Mouse (Mus musculus) kidney, embryonic 16.5 days (tissue): ENCODE data around the gene Grin3b. TPM values are rescaled to one million over a fixed set of nuclear protein-coding genes. Genes with fewer than 3 reads are reported as not detected.

Experiments used
- ATAC-seq: fragments of 200-750 bp; cut with Nextera tagmentation; 2 replicates; pipeline ENCODE4 v1.8.0; 2017; ENCODE audit warnings: moderate TSS enrichment; ENCODE audit not compliant: low FRiP score, low TSS enrichment
- H3K27ac ChIP-seq: fragments of 300-500 bp; sonication (generic); 2 replicates; pipeline ENCODE4 v1.5.1; 2014; ENCODE audit warnings: low read length
- H3K27me3 ChIP-seq: fragments of 300-500 bp; sonication (generic); 2 replicates; pipeline ENCODE4 v1.6.1; 2014; ENCODE audit warnings: low read length, control low read depth, mixed read lengths; ENCODE audit not compliant: insufficient read depth
- H3K36me3 ChIP-seq: fragments of 300-500 bp; sonication (generic); 2 replicates; pipeline ENCODE4 v1.6.1; 2014; ENCODE audit warnings: low read length, control low read depth, mixed read lengths; ENCODE audit not compliant: insufficient read depth
- H3K4me1 ChIP-seq: fragments of 300-500 bp; sonication (generic); 2 replicates; pipeline ENCODE4 v1.6.1; 2014; ENCODE audit warnings: low read length, control low read depth, mixed read lengths; ENCODE audit not compliant: insufficient read depth
- H3K4me2 ChIP-seq: fragments of 300-500 bp; sonication (generic); replicated peaks from 2 replicates; pipeline ENCODE4 v1.6.1; 2014; ENCODE audit warnings: low read depth, low read length
- H3K4me3 ChIP-seq: fragments of 300-500 bp; sonication (generic); 2 replicates; pipeline ENCODE4 v1.5.1; 2014; ENCODE audit warnings: mild to moderate bottlenecking, low read length
- H3K9ac ChIP-seq: fragments of 300-500 bp; sonication (generic); replicated peaks from 2 replicates; pipeline ENCODE4 v1.6.1; 2014; ENCODE audit warnings: low read length
- H3K9me3 ChIP-seq: fragments of 300-500 bp; sonication (generic); 2 replicates; pipeline ENCODE4 v1.6.1; 2016; ENCODE audit warnings: low read length, control low read depth
- WGBS: fragments of 180-500 bp; shearing (Covaris S2); extraction: QIAGEN DNeasy Blood & Tissue Kit; methylation state at CpG from one replicate; pipeline ENCODE4 v1.1.7; 2014; 5-methylcytosine and 5-hydroxymethylcytosine counted together
- polyA plus RNA-seq: library from polyadenylated mRNA; unstranded; fragments of >200 nt; fragmentation: Nextera tagmentation; extraction: Ambion mirVana; gene quantifications from 2 replicates; pipeline ENCODE4 v1.2.1, GENCODE M21; 2015

Gene Grin3b
- polyA plus RNA-seq, 1 experiment from 2014 or later = 0.54 TPM

DNA sequence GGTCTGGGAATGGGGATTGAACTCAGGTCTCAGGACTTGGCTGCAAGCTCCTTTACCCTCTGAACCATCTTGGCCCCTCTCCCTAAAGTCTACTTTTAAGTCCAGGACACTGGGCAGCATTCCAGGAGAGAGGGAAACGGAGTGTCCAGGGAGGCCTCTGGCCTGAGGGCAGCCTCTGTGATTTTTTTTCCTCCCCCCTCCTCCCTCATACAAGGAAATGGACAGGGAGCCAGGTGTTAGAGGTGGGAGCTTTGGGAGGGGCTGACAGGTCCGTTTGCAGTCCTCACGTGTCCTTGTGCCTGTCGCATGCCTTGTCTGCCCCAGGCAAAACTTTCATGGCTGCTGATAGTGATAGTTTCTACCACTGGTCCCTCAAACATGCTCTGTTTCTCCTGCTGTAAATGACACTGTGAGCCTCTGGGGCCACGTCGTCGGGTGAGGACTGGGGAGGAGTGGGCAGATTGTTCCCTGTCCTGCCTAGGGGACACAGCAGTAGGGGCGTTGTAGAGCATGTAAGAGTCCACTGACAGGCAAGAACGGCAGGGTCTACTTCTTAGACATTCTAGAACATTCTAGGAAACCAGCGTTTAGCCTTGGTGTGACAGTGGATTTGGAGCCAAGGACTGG lies 34.1 kb upstream of the Grin3b start:
- H3K27me3 ChIP-seq = no peaks in the 10 kb centered on the region
- no peak for ATAC-seq
- 51% methylated on average over 10 of the region's 10 CpGs for WGBS
- H3K27ac ChIP-seq = peak overlapping the region; percentile 69
- H3K4me3 ChIP-seq = no peak overlapping the region
- H3K9ac ChIP-seq = 0 out of 2 replicates have a peak overlapping the region, but pooled peaks have one; percentile 1
- H3K9me3 ChIP-seq = no peaks in the 10 kb centered on the region
- peaks cover 15% of the 10 kb centered on the region for H3K36me3 ChIP-seq
- H3K4me1 ChIP-seq = peaks cover 80% of the 10 kb centered on the region
- no peak overlapping the region; the same call in 1 of the 2 replicates for H3K4me2 ChIP-seq

GRCm38 (mm10) chr10:79936911-79937441 lies 33.5 kb upstream of the Grin3b start:
- H3K27ac ChIP-seq = peak overlapping the region; percentile 87; the same call in 1 of the 2 replicates

DNA sequence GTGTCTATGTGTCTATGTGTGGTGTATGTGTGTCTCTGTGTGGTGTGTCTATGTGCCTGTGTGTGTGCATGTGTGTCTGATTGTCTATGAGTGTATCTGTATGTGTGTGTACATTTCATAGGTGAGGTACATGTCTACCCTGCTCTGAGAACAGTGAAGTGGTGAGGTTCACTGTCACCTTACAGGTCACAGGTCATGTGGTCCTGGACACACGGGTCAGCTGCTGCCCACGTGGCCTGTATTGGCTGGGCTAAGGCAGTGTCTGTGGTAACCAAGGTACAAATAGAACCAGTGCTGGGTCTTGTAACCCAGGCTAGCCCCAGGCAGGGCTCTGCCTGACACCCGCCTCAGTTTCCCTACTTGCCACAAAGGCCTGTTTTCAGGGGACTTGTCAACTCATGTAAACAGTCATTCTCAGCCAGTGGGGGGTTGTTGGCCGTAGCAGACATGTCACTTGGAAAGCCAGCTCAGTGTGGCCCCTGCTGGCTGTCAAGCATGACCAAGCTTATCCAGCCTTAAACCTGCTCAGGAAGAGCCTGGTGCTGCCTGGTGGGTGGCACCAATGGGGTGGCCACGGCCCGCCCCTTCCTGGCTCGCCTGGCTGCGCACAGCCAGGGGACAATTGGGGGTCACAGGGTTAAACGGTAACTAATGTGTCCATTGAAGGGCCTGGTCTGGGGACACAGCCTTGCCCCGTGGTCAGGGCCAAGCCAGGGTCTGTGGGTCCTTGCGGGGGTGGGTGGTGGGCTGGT lies 32.6 kb upstream of the Grin3b start:
- peak overlapping the region; percentile 87 for H3K27ac ChIP-seq
- H3K4me3 ChIP-seq = no peak overlapping the region
- peaks cover 14% of the 10 kb centered on the region for H3K36me3 ChIP-seq
- peaks cover 66% of the 10 kb centered on the region for H3K4me1 ChIP-seq
- H3K9me3 ChIP-seq = no peaks in the 10 kb centered on the region
- 0 out of 2 replicates have a peak overlapping the region, but pooled peaks have one; percentile 7 for H3K9ac ChIP-seq
- 54% methylated on average over 11 of the region's 11 CpGs for WGBS
- ATAC-seq = peak; percentile 74
- no peaks in the 10 kb centered on the region for H3K27me3 ChIP-seq
- H3K4me2 ChIP-seq = 0 out of 2 replicates have a peak overlapping the region, but pooled peaks have one; percentile 10

More at GRCm38 (mm10) chr10:79936911-79937441, 33.5 kb upstream of the Grin3b start:
- Histone ChIP-seq H3K9me3 (no peaks in the 10 kb centered on the region), H3K4me1 (peaks cover 74% of the 10 kb centered on the region), H3K27me3 (no peaks in the 10 kb centered on the region), H3K4me2 (no peak overlapping the region; the same call in 1 of the 2 replicates), H3K36me3 (peaks cover 15% of the 10 kb centered on the region), H3K9ac (no peak overlapping the region), H3K4me3 (no peak overlapping the region)
- ATAC-seq = no peak
- WGBS = 51% methylated on average over 27 of the region's 27 CpGs

- no peak overlapping the region for H3K9ac ChIP-seq
- H3K4me1 ChIP-seq = peaks cover 68% of the 10 kb centered on the region
- 50% methylated on average over 7 of the region's 7 CpGs for WGBS
- H3K4me3 ChIP-seq = no peak overlapping the region
- H3K9me3 ChIP-seq = no peaks in the 10 kb centered on the region
- no peaks in the 10 kb centered on the region for H3K27me3 ChIP-seq
- no peak for ATAC-seq
- H3K36me3 ChIP-seq = peaks cover 8% of the 10 kb centered on the region
- H3K27ac ChIP-seq = no peak overlapping the region
- no peak overlapping the region for H3K4me2 ChIP-seq
Measured at GRCm38 (mm10) chr10:79940749-79941148, 29.8 kb upstream of the Grin3b start.

GRCm38 (mm10) chr10:79942988-79943387 lies 27.5 kb upstream of the Grin3b start:
- Histone ChIP-seq H3K27ac (peak overlapping the region; percentile 94; the same call in 1 of the 2 replicates), H3K4me3 (no peak overlapping the region), H3K27me3 (no peaks in the 10 kb centered on the region), H3K9me3 (no peaks in the 10 kb centered on the region), H3K36me3 (peaks cover 8% of the 10 kb centered on the region), H3K9ac (peak overlapping the region; percentile 41), H3K4me2 (no peak overlapping the region), H3K4me1 (peaks cover 63% of the 10 kb centered on the region)
- 84% methylated on average over 1 of the region's 1 CpGs for WGBS
- ATAC-seq = no peak

DNA sequence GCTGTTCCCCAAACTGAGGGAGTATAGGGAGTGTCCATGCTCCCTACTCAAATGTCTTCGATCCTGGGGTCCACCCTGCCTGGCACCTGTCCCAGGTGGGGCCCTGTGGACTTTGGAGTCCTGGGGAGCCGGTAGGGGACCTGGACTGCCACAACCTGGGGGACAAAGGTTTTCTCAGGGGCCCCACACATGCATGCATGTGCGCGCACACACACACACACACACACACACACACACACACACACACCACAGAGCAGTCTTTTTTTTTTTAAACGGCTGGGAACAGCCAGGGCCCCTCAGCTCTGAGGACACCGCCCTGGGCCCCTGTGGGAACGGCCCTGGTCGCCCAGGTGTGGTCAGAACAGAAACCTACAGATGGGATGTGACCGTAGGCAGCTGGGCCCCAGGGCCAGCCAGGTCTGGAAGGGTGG lies 27.0 kb upstream of the Grin3b start:
- no peaks in the 10 kb centered on the region for H3K9me3 ChIP-seq
- peaks cover 58% of the 10 kb centered on the region for H3K4me1 ChIP-seq
- no peak overlapping the region for H3K4me3 ChIP-seq
- no peak for ATAC-seq
- no peaks in the 10 kb centered on the region for H3K27me3 ChIP-seq
- peak overlapping the region; percentile 94 for H3K27ac ChIP-seq
- H3K36me3 ChIP-seq = peaks cover 10% of the 10 kb centered on the region
- peak overlapping the region; percentile 41 for H3K9ac ChIP-seq
- 60% methylated on average over 9 of the region's 9 CpGs for WGBS
- no peak overlapping the region for H3K4me2 ChIP-seq

- Histone ChIP-seq H3K4me3 (no peak overlapping the region), H3K27ac (peak overlapping the region; percentile 94), H3K9ac (peak overlapping the region; percentile 18), H3K9me3 (no peaks in the 10 kb centered on the region), H3K36me3 (peaks cover 32% of the 10 kb centered on the region), H3K4me1 (peaks cover 47% of the 10 kb centered on the region), H3K4me2 (peak overlapping the region; percentile 34), H3K27me3 (no peaks in the 10 kb centered on the region)
- ATAC-seq = peak; percentile 80
- WGBS = 22% methylated on average over 16 of the region's 16 CpGs
Measured at GRCm38 (mm10) chr10:79945507-79946234, 24.8 kb upstream of the Grin3b start.

- Histone ChIP-seq H3K9ac (peak overlapping the region; percentile 58), H3K4me2 (peak overlapping the region; percentile 34), H3K27me3 (no peaks in the 10 kb centered on the region), H3K27ac (peak overlapping the region; percentile 94), H3K9me3 (no peaks in the 10 kb centered on the region), H3K4me3 (peak overlapping the region; percentile 15; the same call in 1 of the 2 replicates), H3K36me3 (peaks cover 39% of the 10 kb centered on the region), H3K4me1 (peaks cover 47% of the 10 kb centered on the region)
- no peak for ATAC-seq
- WGBS = 21% methylated on average over 7 of the region's 7 CpGs
Measured at GRCm38 (mm10) chr10:79946752-79947322, 23.7 kb upstream of the Grin3b start.

DNA sequence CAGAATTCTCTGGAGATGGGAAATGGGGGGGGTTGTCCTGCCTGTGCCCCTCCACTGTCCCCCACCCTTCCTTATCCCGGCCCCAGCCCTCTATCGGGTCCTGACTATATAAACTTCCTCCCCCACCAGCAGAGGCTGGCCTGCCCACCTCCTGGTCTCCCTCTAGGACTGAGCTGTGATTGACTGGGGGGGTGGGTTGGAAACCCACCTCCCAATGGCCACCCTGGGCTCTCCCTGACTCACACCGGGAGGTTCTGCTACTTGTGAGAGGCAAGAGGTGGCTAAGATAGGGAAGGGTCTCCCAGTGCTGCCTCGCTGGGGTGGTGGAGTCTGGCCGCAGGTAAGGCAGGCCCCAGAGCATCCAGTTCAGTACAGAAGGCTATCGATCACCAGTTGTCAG lies 23.0 kb upstream of the Grin3b start:
- peak overlapping the region; percentile 58; the same call in 1 of the 2 replicates for H3K9ac ChIP-seq
- H3K4me3 ChIP-seq = no peak overlapping the region
- WGBS = 65% methylated on average over 6 of the region's 6 CpGs
- peaks cover 47% of the 10 kb centered on the region for H3K4me1 ChIP-seq
- no peaks in the 10 kb centered on the region for H3K9me3 ChIP-seq
- no peak overlapping the region for H3K4me2 ChIP-seq
- no peak for ATAC-seq
- peaks cover 39% of the 10 kb centered on the region for H3K36me3 ChIP-seq
- H3K27me3 ChIP-seq = no peaks in the 10 kb centered on the region
- H3K27ac ChIP-seq = no peak overlapping the region
